Mouse (Mus musculus) myocyte (in vitro differentiated cells): ENCODE results near the gene Ncapd3. TPM values are rescaled to one million over a fixed set of nuclear protein-coding genes. Genes with fewer than 3 reads are reported as not detected.

Experiments
- H3K27me3 ChIP-seq: one replicate; pipeline ENCODE4 v1.6.1; 2011; ENCODE audit not compliant: control insufficient read depth, insufficient read depth, insufficient read length
- H3K36me3 ChIP-seq: one replicate; pipeline ENCODE4 v1.6.1; 2011; ENCODE audit not compliant: control insufficient read depth, insufficient read depth
- H3K4me2 ChIP-seq: one replicate; pipeline ENCODE4 v1.6.1; 2011; ENCODE audit warnings: low read depth, control low read depth
- H3K4me3 ChIP-seq: one replicate; pipeline ENCODE4 v1.5.1; 2011; ENCODE audit warnings: mild to moderate bottlenecking, control low read depth, moderate library complexity
- H3K79me2 ChIP-seq: one replicate; pipeline ENCODE4 v1.6.1; 2011; ENCODE audit not compliant: control insufficient read depth, insufficient read depth
- H3ac ChIP-seq: one replicate; pipeline ENCODE4 v1.6.1; 2011; ENCODE audit not compliant: control insufficient read depth, insufficient read length
- CEBPB ChIP-seq: IDR thresholded peaks from 2 replicates; pipeline ENCODE4 v1.6.1; 2011; ENCODE audit warnings: mild to moderate bottlenecking, moderate library complexity; ENCODE audit not compliant: poor library complexity, insufficient read depth, severe bottlenecking
- E2F4 ChIP-seq: IDR thresholded peaks from one replicate; pipeline ENCODE4 v1.6.1; 2011; ENCODE audit warnings: mild to moderate bottlenecking, control low read depth, moderate library complexity; ENCODE audit not compliant: insufficient read depth
- MAX ChIP-seq: IDR thresholded peaks from one replicate; pipeline ENCODE4 v1.6.1; 2011; ENCODE audit warnings: low read depth, mild to moderate bottlenecking, control low read depth
- MYOD1 ChIP-seq, 3 experiments: IDR thresholded peaks; one replicate each; pipeline ENCODE4 v1.6.1; 2011; ENCODE audit warnings: control low read depth in 2 of 3, low read depth in 2 of 3, mild to moderate bottlenecking in 2 of 3, moderate library complexity in 1 of 3; ENCODE audit not compliant: insufficient read length in 2 of 3, control insufficient read depth in 1 of 3
- MYOG ChIP-seq, 3 experiments: IDR thresholded peaks; one replicate each; pipeline ENCODE4 v1.6.1; 2011; ENCODE audit warnings: control low read depth in 2 of 3, low read depth in 2 of 3, mild to moderate bottlenecking in 2 of 3; ENCODE audit not compliant: insufficient read length in 2 of 3, control insufficient read depth in 1 of 3, insufficient read depth in 1 of 3
- POLR2A ChIP-seq: IDR thresholded peaks from one replicate; pipeline ENCODE4 v1.6.1; 2011; ENCODE audit warnings: low read depth, mild to moderate bottlenecking, control low read depth, moderate library complexity; ENCODE audit not compliant: insufficient read length
- POLR2AphosphoS2 ChIP-seq: IDR thresholded peaks from one replicate; pipeline ENCODE4 v1.6.1; 2011; ENCODE audit warnings: low read depth, control low read depth; ENCODE audit not compliant: insufficient read length
- REST ChIP-seq: IDR thresholded peaks from one replicate; pipeline ENCODE4 v1.6.1; 2011; ENCODE audit warnings: mild to moderate bottlenecking, control low read depth, moderate library complexity; ENCODE audit not compliant: insufficient read depth, insufficient read length
- SRF ChIP-seq: IDR thresholded peaks from one replicate; pipeline ENCODE4 v1.6.1; 2011; ENCODE audit warnings: low read depth; ENCODE audit not compliant: control insufficient read depth, insufficient read length
- TCF12 ChIP-seq: IDR thresholded peaks from one replicate; pipeline ENCODE4 v1.6.1; 2011; ENCODE audit warnings: mild to moderate bottlenecking, control low read depth; ENCODE audit not compliant: poor library complexity, insufficient read depth, severe bottlenecking
- TCF3 ChIP-seq: IDR thresholded peaks from one replicate; pipeline ENCODE4 v1.6.1; 2011; ENCODE audit warnings: low read depth, control low read depth; ENCODE audit not compliant: insufficient read length
- USF1 ChIP-seq: IDR thresholded peaks from one replicate; pipeline ENCODE4 v1.6.1; 2011; ENCODE audit warnings: low read depth, mild to moderate bottlenecking, control low read depth, moderate library complexity
- polyA plus RNA-seq: library from polyadenylated mRNA; unstranded; fragments of >200 nt; fragmentation: generic; extraction: Trizol; gene quantifications from one replicate; pipeline ENCODE4 v1.2.1, GENCODE M21; 2012; ENCODE audit warnings: missing spikeins

Ncapd3 gene
- polyA plus RNA-seq, 1 experiment, result 4.3 TPM

DNA sequence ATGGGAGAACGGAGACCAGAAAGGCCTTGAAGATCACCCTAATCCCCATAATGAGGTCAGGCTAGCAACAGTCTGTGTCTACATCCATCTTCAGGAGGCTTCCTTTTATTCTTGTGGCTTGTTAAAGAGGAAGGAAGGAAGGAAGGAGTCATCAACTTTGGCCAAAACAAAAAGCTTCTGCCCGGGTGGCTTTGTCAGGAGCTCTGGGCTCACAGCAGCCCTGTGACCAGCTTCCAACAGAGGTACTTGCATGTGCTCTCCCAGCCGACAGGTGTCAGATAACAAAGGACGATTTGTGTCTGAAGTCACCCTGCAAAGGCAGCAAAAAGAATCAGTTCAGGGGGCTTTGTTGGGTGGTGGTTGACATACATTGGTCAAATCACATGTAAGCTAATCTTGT is 68.1 kb downstream of the Ncapd3 start:
- Histone ChIP-seq H3K4me3 (no peak overlapping the region), H3K79me2 (no peaks in the 10 kb centered on the region), H3K27me3 (no peaks in the 10 kb centered on the region), H3K4me2 (no peak overlapping the region), H3K36me3 (peaks cover 22% of the 10 kb centered on the region), H3ac (no peak overlapping the region)
- TF ChIP-seq MAX, result no peak

DNA sequence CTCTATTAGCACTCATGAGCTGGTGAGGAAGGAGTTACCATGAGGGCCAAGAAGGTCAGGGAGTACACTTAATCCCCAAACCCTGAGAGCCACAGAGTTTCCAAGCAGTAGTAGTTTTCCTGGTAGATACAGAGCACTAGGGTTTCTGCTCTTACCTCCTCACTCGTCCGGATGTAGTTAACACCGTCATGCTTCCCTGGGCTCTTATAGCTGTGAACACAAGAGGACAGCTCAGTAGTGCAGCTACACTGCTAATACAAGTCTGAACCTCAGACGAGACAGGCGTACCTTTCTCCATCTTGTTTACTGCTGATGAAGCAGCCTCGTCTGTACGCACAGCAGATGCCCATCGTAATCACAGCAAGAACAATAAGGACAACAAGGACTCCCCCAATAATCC is 68.6 kb downstream of the Ncapd3 start:
- no peak overlapping the region for H3K4me3 ChIP-seq
- H3K79me2 ChIP-seq, result no peaks in the 10 kb centered on the region
- no peak for TF ChIP-seq MAX
- no peak for TF ChIP-seq SRF
- TF ChIP-seq USF1, result no peak
- TF ChIP-seq TCF3, result no peak
- TF ChIP-seq MYOD1 (IDR thresholded peaks at IDR 0.05; ENCODE audit: control insufficient read depth in 1 of 3, insufficient read length in 2 of 3, low read depth in 2 of 3), result no peak
- no peak for TF ChIP-seq REST
- H3K36me3 ChIP-seq, result peaks cover 22% of the 10 kb centered on the region
- H3ac ChIP-seq, result no peak overlapping the region
- no peak overlapping the region for H3K4me2 ChIP-seq
- no peaks in the 10 kb centered on the region for H3K27me3 ChIP-seq

- no peak overlapping the region for H3K4me2 ChIP-seq
- H3K4me3 ChIP-seq, result no peak overlapping the region
- H3K79me2 ChIP-seq, result no peaks in the 10 kb centered on the region
- H3K36me3 ChIP-seq, result peaks cover 20% of the 10 kb centered on the region
- H3ac ChIP-seq, result no peak overlapping the region
- TF ChIP-seq MAX, result no peak
- TF ChIP-seq TCF12, result no peak
- no peak for TF ChIP-seq MYOD1 (IDR thresholded peaks at IDR 0.05; ENCODE audit: control insufficient read depth in 1 of 3, insufficient read length in 2 of 3, low read depth in 2 of 3)
- no peak for TF ChIP-seq POLR2A
- no peak for TF ChIP-seq SRF
- no peak for TF ChIP-seq CEBPB
- TF ChIP-seq REST, result no peak
- no peak for TF ChIP-seq POLR2AphosphoS2
- no peak for TF ChIP-seq MYOG (IDR thresholded peaks at IDR 0.05; ENCODE audit: control insufficient read depth in 1 of 3, insufficient read depth in 1 of 3, insufficient read length in 2 of 3, low read depth in 2 of 3)
- TF ChIP-seq TCF3, result no peak
- TF ChIP-seq USF1, result no peak
- no peak for TF ChIP-seq E2F4
- no peaks in the 10 kb centered on the region for H3K27me3 ChIP-seq
These were observed 69.5 kb downstream of the Ncapd3 start for GRCm38 (mm10) chr9:27099474-27099873.

GRCm38 (mm10) chr9:27101466-27101865 is 71.5 kb downstream of the Ncapd3 start:
- H3K4me2 ChIP-seq, result no peak overlapping the region
- no peak overlapping the region for H3ac ChIP-seq
- H3K27me3 ChIP-seq, result no peaks in the 10 kb centered on the region
- H3K79me2 ChIP-seq, result no peaks in the 10 kb centered on the region
- H3K36me3 ChIP-seq, result peaks cover 14% of the 10 kb centered on the region
- H3K4me3 ChIP-seq, result no peak overlapping the region
- TF ChIP-seq MAX (no peak), REST (no peak), SRF (no peak), TCF3 (no peak), USF1 (no peak), MYOG (IDR thresholded peaks at IDR 0.05; ENCODE audit: control insufficient read depth in 1 of 3, insufficient read depth in 1 of 3, insufficient read length in 2 of 3, low read depth in 2 of 3) (no peak), POLR2A (no peak), TCF12 (no peak), MYOD1 (IDR thresholded peaks at IDR 0.05; ENCODE audit: control insufficient read depth in 1 of 3, insufficient read length in 2 of 3, low read depth in 2 of 3) (no peak), CEBPB (no peak), E2F4 (no peak), POLR2AphosphoS2 (no peak)

- Histone ChIP-seq H3K4me3 (no peak overlapping the region), H3ac (no peak overlapping the region), H3K27me3 (no peaks in the 10 kb centered on the region), H3K36me3 (peaks cover 5% of the 10 kb centered on the region), H3K79me2 (no peaks in the 10 kb centered on the region), H3K4me2 (no peak overlapping the region)
- TF ChIP-seq CEBPB, result no peak
- no peak for TF ChIP-seq TCF12
- no peak for TF ChIP-seq MYOD1 (IDR thresholded peaks at IDR 0.05; ENCODE audit: control insufficient read depth in 1 of 3, insufficient read length in 2 of 3, low read depth in 2 of 3)
- no peak for TF ChIP-seq USF1
- no peak for TF ChIP-seq TCF3
- no peak for TF ChIP-seq SRF
- no peak for TF ChIP-seq REST
- no peak for TF ChIP-seq MYOG (IDR thresholded peaks at IDR 0.05; ENCODE audit: control insufficient read depth in 1 of 3, insufficient read depth in 1 of 3, insufficient read length in 2 of 3, low read depth in 2 of 3)
- no peak for TF ChIP-seq E2F4
- no peak for TF ChIP-seq POLR2AphosphoS2
- TF ChIP-seq POLR2A, result no peak
- TF ChIP-seq MAX, result no peak
These were observed 76.1 kb downstream of the Ncapd3 start for GRCm38 (mm10) chr9:27106081-27106480.
